21 mouse cellular contexts compared by ENCODE assay signal in the genomic region with DNA sequence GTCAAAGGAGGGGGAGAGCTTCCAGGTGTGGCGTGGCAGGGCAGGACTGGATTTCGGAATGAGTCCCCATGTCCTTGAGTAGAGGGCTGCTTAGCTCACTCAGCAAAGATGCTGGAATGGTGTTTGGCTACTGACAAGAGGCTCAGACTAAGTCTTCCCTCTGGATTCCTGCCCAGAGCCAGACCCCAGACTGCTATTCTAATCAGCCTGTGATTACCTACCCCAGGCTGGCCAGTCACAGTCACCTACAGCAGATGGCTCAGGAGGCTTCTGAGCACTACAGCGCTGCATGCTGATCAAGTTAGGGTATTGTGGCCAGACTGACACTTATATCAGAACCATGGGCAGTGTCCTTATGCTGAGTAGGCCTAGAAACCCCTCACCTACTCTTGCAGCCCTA. TPM values are rescaled to one million over a fixed set of nuclear protein-coding genes. Genes with fewer than 3 reads are reported as not detected.
DNase-seq lines count a peak whose midpoint lies in the region; ATAC-seq and TF ChIP-seq lines count a peak whose summit lies in the region.
"Had no signal": no experiment of that assay in that cellular context is flagged by ENCODE, and none has a peak within 500 bp of the region (broad histone marks: within the 10 kb centered on the region; RNA-seq: fewer than 3 reads in every experiment).

No protein-coding gene starts in this region.

- WGBS in hindbrain, postnatal 0 days: 70% methylated on average over 3 of the region's 3 CpGs
- 88% methylated on average over 3 of the region's 3 CpGs for WGBS in hindbrain, embryonic 11.5 days
- WGBS in limb, embryonic 12.5 days: 90% methylated on average over 3 of the region's 3 CpGs
- 92% methylated on average over 3 of the region's 3 CpGs for WGBS in limb, embryonic 10.5 days
- 94% methylated on average over 3 of the region's 3 CpGs for WGBS in forebrain, postnatal 0 days
- WGBS in midbrain, embryonic 13.5 days: 89% methylated on average over 3 of the region's 3 CpGs

- peak overlapping the region; percentile 62 for H3K27ac ChIP-seq in hindbrain, postnatal 0 days
- no peak overlapping the region for H3K27ac ChIP-seq in hindbrain, embryonic 11.5 days (ENCODE audit: low read depth, low read length)
- H3K27ac ChIP-seq in limb, embryonic 12.5 days: no peak overlapping the region
- no peak overlapping the region for H3K27ac ChIP-seq in limb, embryonic 10.5 days
- H3K27ac ChIP-seq in forebrain, postnatal 0 days (ENCODE audit: low read depth, low read length): no peak overlapping the region
- H3K27ac ChIP-seq in midbrain, embryonic 13.5 days: no peak overlapping the region
- H3K27ac ChIP-seq: embryonic facial prominence, embryonic 12.5 days; forebrain, embryonic 15.5 days; heart, adult 2 months; heart, embryonic 15.5 days; hindbrain, embryonic 15.5 days had no signal

- no peaks in the 10 kb centered on the region for H3K27me3 ChIP-seq in hindbrain, postnatal 0 days (ENCODE audit: insufficient read depth, low read length)
- H3K27me3 ChIP-seq in hindbrain, embryonic 11.5 days (ENCODE audit: control insufficient read depth, insufficient read depth, low read length): no peaks in the 10 kb centered on the region
- H3K27me3 ChIP-seq in limb, embryonic 12.5 days: no peaks in the 10 kb centered on the region
- no peaks in the 10 kb centered on the region for H3K27me3 ChIP-seq in limb, embryonic 10.5 days (ENCODE audit: low read depth, poor library complexity, severe bottlenecking)
- H3K27me3 ChIP-seq in forebrain, postnatal 0 days (ENCODE audit: insufficient read depth, low read length): no peaks in the 10 kb centered on the region
- H3K27me3 ChIP-seq in midbrain, embryonic 13.5 days: no peaks in the 10 kb centered on the region
- H3K27me3 ChIP-seq: embryonic facial prominence, embryonic 12.5 days; forebrain, embryonic 15.5 days; heart, embryonic 15.5 days; hindbrain, embryonic 15.5 days had no signal

- TF ChIP-seq POLR2A in brain, embryonic 14.5 days (IDR thresholded peaks at IDR 0.05; ENCODE audit: borderline replicate concordance, extremely low read depth, insufficient read depth, insufficient read length, poor library complexity, severe bottlenecking): no peak

- DNase-seq in hindbrain, postnatal 0 days (ENCODE audit: low spot score): peak; percentile 76
- no peak for DNase-seq in hindbrain, embryonic 11.5 days (ENCODE audit: low spot score)
- no peak for DNase-seq in limb, embryonic 10.5 days (ENCODE audit: low spot score)
- peak; percentile 13 for DNase-seq in MN1 (ENCODE audit: low spot score)
- peak; percentile 56 for DNase-seq in brain, embryonic 14.5 days (ENCODE audit: low read depth)
- no peak for DNase-seq in forebrain, postnatal 0 days
- DNase-seq: adrenal gland, adult 8-10 months; adrenal gland, postnatal 36 days; cerebellum, adult 11 months; cerebellum, adult 9-11 months; embryo, embryonic 11 days; gastrocnemius, postnatal 14 days; heart, adult 2 months; heart, postnatal 14 days had no signal

- H3K4me2 ChIP-seq in hindbrain, postnatal 0 days (ENCODE audit: low read depth, low read length): no peak overlapping the region
- no peak overlapping the region for H3K4me2 ChIP-seq in hindbrain, embryonic 11.5 days (replicated peaks; ENCODE audit: low read depth, low read length)
- no peak overlapping the region for H3K4me2 ChIP-seq in limb, embryonic 12.5 days
- H3K4me2 ChIP-seq in forebrain, postnatal 0 days (ENCODE audit: low read depth): no peak overlapping the region
- no peak overlapping the region for H3K4me2 ChIP-seq in midbrain, embryonic 13.5 days (replicated peaks)
- H3K4me2 ChIP-seq: embryonic facial prominence, embryonic 12.5 days; forebrain, embryonic 15.5 days; heart, embryonic 11.5 days; heart, embryonic 15.5 days; hindbrain, embryonic 15.5 days had no signal

- no peak overlapping the region for H3K4me3 ChIP-seq in hindbrain, postnatal 0 days (ENCODE audit: low read length)
- H3K4me3 ChIP-seq in hindbrain, embryonic 11.5 days (ENCODE audit: low read depth, low read length): no peak overlapping the region
- no peak overlapping the region for H3K4me3 ChIP-seq in limb, embryonic 12.5 days (replicated peaks)
- no peak overlapping the region for H3K4me3 ChIP-seq in limb, embryonic 10.5 days
- H3K4me3 ChIP-seq in forebrain, postnatal 0 days (ENCODE audit: low read depth, low read length): no peak overlapping the region
- H3K4me3 ChIP-seq in midbrain, embryonic 13.5 days (replicated peaks): no peak overlapping the region
- H3K4me3 ChIP-seq: embryonic facial prominence, embryonic 12.5 days; forebrain, embryonic 15.5 days; heart, adult 2 months; heart, embryonic 15.5 days; hindbrain, embryonic 15.5 days had no signal

- H3K9me3 ChIP-seq in hindbrain, postnatal 0 days (ENCODE audit: low read length): no peaks in the 10 kb centered on the region
- no peaks in the 10 kb centered on the region for H3K9me3 ChIP-seq in hindbrain, embryonic 11.5 days (ENCODE audit: control insufficient read depth, low read length)
- no peaks in the 10 kb centered on the region for H3K9me3 ChIP-seq in limb, embryonic 12.5 days
- H3K9me3 ChIP-seq in limb, embryonic 10.5 days (replicated peaks): no peaks in the 10 kb centered on the region
- H3K9me3 ChIP-seq in forebrain, postnatal 0 days (ENCODE audit: low read length): no peaks in the 10 kb centered on the region
- no peaks in the 10 kb centered on the region for H3K9me3 ChIP-seq in midbrain, embryonic 13.5 days
- H3K9me3 ChIP-seq: embryonic facial prominence, embryonic 12.5 days; forebrain, embryonic 15.5 days; heart, embryonic 15.5 days; hindbrain, embryonic 15.5 days had no signal

- no peak overlapping the region for H3K9ac ChIP-seq in hindbrain, postnatal 0 days (replicated peaks; ENCODE audit: low read length)
- no peak overlapping the region for H3K9ac ChIP-seq in hindbrain, embryonic 11.5 days (ENCODE audit: low read depth, low read length)
- 0 out of 2 replicates have a peak overlapping the region, but pooled peaks have one; percentile 12 for H3K9ac ChIP-seq in limb, embryonic 12.5 days (replicated peaks)
- H3K9ac ChIP-seq in forebrain, postnatal 0 days: no peak overlapping the region
- H3K9ac ChIP-seq in midbrain, embryonic 13.5 days (replicated peaks): no peak overlapping the region
- H3K9ac ChIP-seq: embryonic facial prominence, embryonic 12.5 days; forebrain, embryonic 15.5 days; heart, embryonic 15.5 days; hindbrain, embryonic 15.5 days had no signal

- peaks cover 7% of the 10 kb centered on the region; the same call in 1 of the 2 replicates for H3K4me1 ChIP-seq in hindbrain, postnatal 0 days (ENCODE audit: insufficient read depth, low read length)
- no peaks in the 10 kb centered on the region for H3K4me1 ChIP-seq in hindbrain, embryonic 11.5 days (replicated peaks; ENCODE audit: control insufficient read depth, insufficient read depth, low read length)
- peaks cover 10% of the 10 kb centered on the region for H3K4me1 ChIP-seq in limb, embryonic 12.5 days (replicated peaks)
- H3K4me1 ChIP-seq in limb, embryonic 10.5 days: no peaks in the 10 kb centered on the region; the same call in none of the 2 replicates
- no peaks in the 10 kb centered on the region for H3K4me1 ChIP-seq in forebrain, postnatal 0 days (ENCODE audit: insufficient read depth)
- H3K4me1 ChIP-seq in midbrain, embryonic 13.5 days (replicated peaks): 0 out of 2 replicates have a peak, but pooled peaks cover 2% of the 10 kb centered on the region
- H3K4me1 ChIP-seq: embryonic facial prominence, embryonic 12.5 days; forebrain, embryonic 15.5 days had no signal

- H3K36me3 ChIP-seq in hindbrain, postnatal 0 days (ENCODE audit: insufficient read depth, low read length): peaks cover 16% of the 10 kb centered on the region; the same call in 1 of the 2 replicates
- no peaks in the 10 kb centered on the region for H3K36me3 ChIP-seq in hindbrain, embryonic 11.5 days (ENCODE audit: control insufficient read depth, insufficient read depth, low read length)
- H3K36me3 ChIP-seq in limb, embryonic 12.5 days: peaks cover 34% of the 10 kb centered on the region; the same call in 1 of the 2 replicates
- H3K36me3 ChIP-seq in limb, embryonic 10.5 days: peaks cover 25% of the 10 kb centered on the region
- H3K36me3 ChIP-seq in forebrain, postnatal 0 days (ENCODE audit: insufficient read depth): peaks cover 14% of the 10 kb centered on the region; the same call in 1 of the 2 replicates
- peaks cover 4% of the 10 kb centered on the region; the same call in 1 of the 2 replicates for H3K36me3 ChIP-seq in midbrain, embryonic 13.5 days
- H3K36me3 ChIP-seq: forebrain, embryonic 15.5 days; heart, embryonic 15.5 days; hindbrain, embryonic 15.5 days had no signal

- TF ChIP-seq CTCF in hindbrain, postnatal 0 days (IDR thresholded peaks at IDR 0.05; ENCODE audit: low read depth): no peak; the same call in 1 of the 2 replicates
- no peak for TF ChIP-seq CTCF in brain, embryonic 14.5 days (IDR thresholded peaks at IDR 0.05; ENCODE audit: borderline replicate concordance, extremely low read depth, insufficient read depth, insufficient read length)
- TF ChIP-seq CTCF in forebrain, postnatal 0 days (IDR thresholded peaks at IDR 0.05; ENCODE audit: low read depth): no peak

- peak; percentile 58 for ATAC-seq in hindbrain, postnatal 0 days
- ATAC-seq in hindbrain, embryonic 11.5 days (ENCODE audit: low FRiP score): no peak
- ATAC-seq in limb, embryonic 12.5 days (ENCODE audit: insufficient number of reproducible peaks, insufficient read depth, low FRiP score, low TSS enrichment, low read depth): no peak
- ATAC-seq in forebrain, postnatal 0 days: no peak
- no peak for ATAC-seq in midbrain, embryonic 13.5 days
- ATAC-seq: forebrain, embryonic 15.5 days had no signal

RNA-seq across cellular contexts. Expression of a gene that starts 39.7 kb away (rescaled TPM):
- 45.9 and 62.4 TPM in 2 replicates for total RNA-seq in hindbrain, postnatal 0 days (2014; rRNA removed)
- 30.8 and 31.5 TPM in 2 replicates for polyA plus RNA-seq in hindbrain, postnatal 0 days (2015; fragmentation: Nextera tagmentation; extraction: Ambion mirVana)
- 10.1 and 11.5 TPM in 2 replicates for polyA plus RNA-seq in hindbrain, embryonic 11.5 days (2014; fragmentation: Nextera tagmentation; extraction: Ambion mirVana)
- 17.0 and 17.5 TPM in 2 replicates for polyA plus RNA-seq in limb, embryonic 12.5 days (2016; fragmentation: Nextera tagmentation; extraction: Ambion mirVana)
- 13.3 and 13.8 TPM in 2 replicates for polyA plus RNA-seq in limb, embryonic 10.5 days (2016; fragmentation: Nextera tagmentation; extraction: Ambion mirVana)
- polyA plus RNA-seq in brain, embryonic 14.5 days (2012; rRNA removed): 17.8 and 27.9 TPM in 2 replicates
- total RNA-seq in forebrain, postnatal 0 days (2014; rRNA removed): 42.3 and 52.0 TPM in 2 replicates
- polyA plus RNA-seq in forebrain, postnatal 0 days (2015; fragmentation: Nextera tagmentation; extraction: Ambion mirVana): 31.1 and 36.6 TPM in 2 replicates
- 9.2 and 10.0 TPM in 2 replicates for polyA plus RNA-seq in midbrain, embryonic 13.5 days (2015; fragmentation: Nextera tagmentation; extraction: Ambion mirVana)

Comparison
In these comparisons a context has a peak if more than half of its experiments do, and no peak if none do; other contexts are left out.
1. DNase-seq: peak in hindbrain, postnatal 0 days (single experiment), MN1 (single experiment) and brain, embryonic 14.5 days (single experiment); none in hindbrain, embryonic 11.5 days (single experiment), limb, embryonic 10.5 days (single experiment) and forebrain, postnatal 0 days (single experiment).